Mouse (Mus musculus): Measurements from ENCODE around the gene Acot1.
"Not testable (repeated sequence)": the region's sequence is repeated elsewhere in the genome, so short reads cannot be mapped to it uniquely, and the experiment has no call there.

Gene Acot1

DNA sequence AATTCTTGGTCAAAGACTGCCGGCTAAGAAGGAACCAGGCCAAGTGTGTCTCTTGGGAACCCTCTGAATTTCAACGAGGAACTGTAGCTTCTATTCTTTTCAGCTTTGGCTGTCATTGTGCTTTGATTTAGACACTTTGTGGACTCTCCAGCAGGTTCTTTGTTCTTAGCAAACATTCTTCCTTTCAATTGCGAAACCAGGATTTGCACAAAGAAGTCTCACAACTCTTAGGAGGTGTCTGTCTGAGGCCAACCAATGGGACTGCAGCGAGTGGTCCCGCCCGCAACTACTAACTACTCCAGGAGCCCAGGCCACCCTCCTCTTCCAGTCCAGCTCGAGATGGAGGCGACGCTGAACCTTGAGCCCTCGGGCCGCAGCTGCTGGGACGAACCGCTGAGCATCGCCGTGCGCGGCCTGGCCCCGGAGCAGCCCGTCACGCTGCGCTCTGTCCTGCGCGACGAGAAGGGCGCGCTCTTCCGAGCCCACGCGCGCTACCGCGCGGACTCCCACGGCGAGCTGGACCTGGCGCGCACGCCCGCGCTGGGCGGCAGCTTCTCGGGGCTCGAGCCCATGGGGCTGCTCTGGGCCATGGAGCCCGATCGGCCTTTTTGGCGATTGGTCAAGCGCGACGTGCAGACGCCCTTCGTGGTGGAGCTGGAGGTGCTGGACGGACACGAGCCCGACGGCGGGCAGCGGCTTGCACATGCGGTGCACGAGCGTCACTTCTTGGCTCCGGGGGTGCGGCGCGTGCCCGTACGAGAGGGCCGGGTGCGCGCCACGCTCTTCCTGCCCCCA is at the start of gene Acot1:
Acot1 (plus strand) TSS at position 320 of the 795 bp plus-strand sequence.
- in situ Hi-C loops (cut with MseI, MboI) = not testable (repeated sequence)

DNA sequence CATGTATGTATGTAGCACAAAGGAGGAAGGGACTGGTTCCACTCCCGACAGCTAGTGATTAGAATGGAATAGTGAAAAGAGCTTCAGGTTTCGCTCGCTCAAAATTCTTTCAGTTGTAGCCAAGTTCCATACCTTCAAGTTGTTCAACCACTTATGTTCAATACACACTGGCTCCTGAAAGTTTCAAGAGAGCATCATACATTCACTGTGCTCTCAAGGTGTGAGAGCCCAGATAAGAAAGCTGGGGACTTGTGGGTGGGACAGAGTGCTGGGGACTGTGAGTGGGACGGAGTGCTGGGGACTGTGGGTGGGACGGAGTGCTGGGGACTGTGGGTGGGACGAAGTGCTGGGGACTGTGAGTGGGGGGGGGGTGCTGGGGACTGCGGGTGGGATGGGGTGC is 44.1 kb upstream of the Acot1 start:
- in situ Hi-C loops (cut with MseI, MboI) = no loop called here

DNA sequence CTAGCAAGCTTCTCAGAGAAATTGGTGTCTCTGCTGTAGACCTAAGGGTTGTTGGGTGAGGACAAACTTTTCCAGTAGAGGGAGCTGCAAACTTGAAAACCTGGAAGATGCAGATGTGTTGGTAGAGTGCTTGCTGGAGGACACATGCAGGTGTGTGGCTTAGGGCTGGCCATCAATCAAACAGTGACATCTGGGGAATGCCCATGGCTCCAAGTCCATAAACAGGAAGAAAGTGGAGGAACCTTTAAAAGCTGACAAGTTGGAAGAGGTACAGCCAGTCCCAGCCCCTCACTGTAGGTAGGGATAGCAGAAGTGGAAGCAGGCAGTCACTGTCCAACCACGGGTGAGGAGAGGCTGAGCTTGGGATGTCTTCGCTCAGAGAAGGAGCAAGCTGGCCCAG is 37.2 kb upstream of the Acot1 start:
- in situ Hi-C loops (cut with MseI, MboI) = loop anchor here in 1 of 2 experiments (5.0 kb wide), 1 partner anchor 90 kb away; no protein-coding TSS in a partner anchor

DNA sequence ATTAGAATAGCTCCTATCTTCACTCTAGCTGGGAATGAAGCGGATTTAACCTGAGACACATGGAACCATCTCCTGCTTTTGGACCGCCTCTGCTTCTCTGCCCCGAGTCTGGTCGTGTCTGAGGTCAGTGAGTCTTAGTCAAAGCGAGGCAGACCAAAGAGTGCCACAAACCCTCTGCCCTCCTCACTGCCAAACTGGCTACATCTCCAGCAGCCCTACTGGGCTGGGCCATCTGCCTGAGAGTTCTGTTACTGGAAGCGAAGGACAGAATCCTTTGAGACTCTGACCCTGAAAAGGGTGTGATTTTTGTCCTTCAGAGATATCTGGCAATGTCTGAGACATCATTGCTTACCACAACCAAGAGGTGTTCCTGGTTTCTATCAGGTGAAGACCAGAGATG is 30.4 kb upstream of the Acot1 start:
- in situ Hi-C loops (cut with MseI, MboI) = no loop called here

DNA sequence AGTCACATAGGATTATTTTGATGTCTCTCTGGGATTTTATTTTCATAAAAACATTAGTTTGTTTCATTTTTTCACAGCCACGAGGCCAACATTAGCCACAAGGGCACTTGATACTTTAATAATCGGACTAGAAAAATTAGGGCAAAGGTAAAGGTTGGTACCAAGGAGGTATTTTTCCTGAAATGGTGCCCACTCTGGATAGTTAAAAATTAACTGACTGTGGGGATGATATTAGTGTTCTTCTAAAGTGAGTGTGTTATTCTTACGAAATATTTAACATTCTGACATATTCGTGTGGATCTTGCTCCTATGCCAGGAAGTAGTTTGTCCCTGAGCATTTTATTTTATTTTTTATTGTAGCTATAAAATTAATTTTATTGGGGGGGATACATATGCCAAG is 27.7 kb upstream of the Acot1 start:
- in situ Hi-C loops (cut with MseI, MboI) = no loop called here

DNA sequence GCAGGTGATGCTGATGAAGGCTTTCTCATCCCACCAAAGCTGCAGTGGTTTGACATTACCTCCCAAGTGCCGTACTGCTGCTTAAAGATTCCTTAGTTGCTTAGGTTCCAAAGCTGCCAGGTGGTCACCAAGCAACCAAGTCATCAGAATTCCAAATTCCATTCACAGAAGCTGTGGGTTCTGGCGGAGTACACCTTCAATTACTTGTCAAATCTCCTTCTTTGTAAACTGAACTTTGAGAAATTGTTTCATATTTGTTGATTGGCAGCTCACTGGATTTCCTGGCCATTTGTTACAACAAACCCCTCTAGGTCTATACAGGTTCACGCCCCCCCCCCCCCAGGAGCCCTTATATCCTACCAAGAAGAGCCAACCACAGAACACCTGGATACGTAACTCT is 24.5 kb upstream of the Acot1 start, which contains the start of gene Heatr4:
Heatr4 (minus strand) TSS at position 101 of the 400 bp plus-strand sequence.
- in situ Hi-C loops (cut with MseI, MboI) = no loop called here

DNA sequence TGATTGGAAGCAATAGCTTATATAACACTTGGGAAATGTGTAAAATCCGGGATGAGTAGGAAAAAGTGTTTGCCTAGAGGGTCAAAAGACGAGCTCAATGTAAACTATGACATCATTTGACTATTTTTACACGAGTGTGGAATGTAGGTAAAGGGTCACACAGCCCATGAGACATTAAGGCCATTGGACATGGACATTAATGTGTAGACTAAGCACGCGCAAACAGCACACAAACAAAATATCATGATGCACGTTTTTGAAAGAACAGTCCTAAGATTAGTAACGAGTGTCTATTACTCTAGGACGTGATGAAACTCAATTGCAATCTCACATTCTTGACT is 22.1 kb upstream of the Acot1 start:
- in situ Hi-C loops (cut with MseI, MboI) = no loop called here

DNA sequence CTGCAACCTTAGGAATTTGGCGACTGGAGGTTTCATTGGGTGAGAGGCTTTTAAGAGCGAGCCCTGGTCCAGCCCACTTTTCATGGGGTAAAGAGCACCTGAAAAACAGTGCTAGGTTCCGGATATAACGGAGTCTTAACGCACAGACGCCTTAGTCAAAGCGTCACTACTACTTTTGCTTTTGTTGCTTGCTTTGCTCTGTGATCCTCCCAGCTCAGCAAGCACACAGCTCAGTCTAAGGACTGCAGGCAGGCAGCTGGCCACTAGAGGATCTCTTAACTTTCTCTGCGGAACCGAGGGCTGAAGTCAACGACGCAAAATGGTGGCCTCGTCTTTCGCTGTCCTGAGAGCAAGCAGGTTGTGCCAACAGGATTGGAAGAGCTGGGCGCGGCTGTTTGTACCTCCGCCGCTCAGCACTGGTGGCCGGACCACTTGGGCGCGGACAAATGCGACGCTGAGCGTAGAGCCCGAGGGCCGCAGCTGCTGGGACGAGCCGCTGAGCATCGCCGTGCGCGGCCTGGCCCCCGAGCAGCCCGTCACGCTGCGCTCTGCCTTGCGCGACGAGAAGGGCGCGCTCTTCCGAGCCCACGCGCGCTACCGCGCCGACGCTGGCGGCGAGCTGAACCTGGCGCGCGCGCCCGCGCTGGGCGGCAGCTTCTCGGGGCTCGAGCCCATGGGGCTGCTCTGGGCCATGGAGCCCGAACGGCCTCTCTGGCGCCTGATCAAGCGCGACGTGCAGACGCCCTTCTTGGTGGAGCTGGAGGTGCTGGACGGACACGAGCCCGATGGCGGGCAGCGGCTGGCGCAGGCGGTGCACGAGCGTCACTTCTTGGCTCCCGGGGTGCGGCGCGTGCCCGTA is 21.5 kb upstream of the Acot1 start, which contains the start of gene Acot2:
Acot2 (plus strand) TSS at position 279 of the 859 bp plus-strand sequence.
- in situ Hi-C loops (cut with MseI, MboI) = no loop called here

DNA sequence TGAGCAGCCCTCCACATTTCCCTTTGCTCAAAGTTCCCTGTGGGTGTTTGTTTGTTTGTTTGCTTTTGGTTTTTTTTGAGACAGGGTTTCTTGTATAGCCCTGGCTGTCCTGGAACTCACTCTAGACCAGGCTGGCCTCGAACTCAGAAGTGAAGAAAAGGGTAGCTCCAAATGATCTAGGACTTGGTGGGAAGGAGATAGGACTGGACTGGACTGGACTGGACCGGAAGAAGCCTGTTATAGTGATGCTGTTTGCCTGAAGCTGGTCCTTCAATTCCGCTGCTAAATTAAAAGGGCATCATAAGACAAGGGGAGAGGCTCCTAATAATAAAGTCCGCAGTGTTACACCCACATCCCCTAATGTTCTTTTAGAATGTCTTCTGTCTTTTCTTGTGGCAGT is 20.8 kb upstream of the Acot1 start:
- in situ Hi-C loops (cut with MseI, MboI) = no loop called here

DNA sequence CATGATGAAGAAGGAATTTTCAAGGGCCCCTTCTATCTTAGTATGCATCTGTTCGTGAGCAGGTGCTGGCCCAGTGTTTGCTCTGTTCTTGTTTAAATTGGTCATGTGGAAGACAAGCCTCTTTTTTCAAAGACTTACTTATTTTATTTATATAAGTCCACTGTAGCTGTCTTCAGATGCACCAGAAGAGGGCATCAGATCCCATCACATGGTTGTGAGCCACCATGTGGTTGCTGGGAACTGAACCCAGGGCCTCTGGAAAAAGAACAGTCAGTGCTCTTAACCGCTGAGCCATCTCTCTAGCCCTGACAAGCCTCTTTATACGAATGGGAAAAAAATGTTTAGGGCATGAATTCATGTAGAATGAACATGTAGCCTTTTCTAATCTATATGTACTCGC is 19.9 kb upstream of the Acot1 start:
- in situ Hi-C loops (cut with MseI, MboI) = no loop called here

DNA sequence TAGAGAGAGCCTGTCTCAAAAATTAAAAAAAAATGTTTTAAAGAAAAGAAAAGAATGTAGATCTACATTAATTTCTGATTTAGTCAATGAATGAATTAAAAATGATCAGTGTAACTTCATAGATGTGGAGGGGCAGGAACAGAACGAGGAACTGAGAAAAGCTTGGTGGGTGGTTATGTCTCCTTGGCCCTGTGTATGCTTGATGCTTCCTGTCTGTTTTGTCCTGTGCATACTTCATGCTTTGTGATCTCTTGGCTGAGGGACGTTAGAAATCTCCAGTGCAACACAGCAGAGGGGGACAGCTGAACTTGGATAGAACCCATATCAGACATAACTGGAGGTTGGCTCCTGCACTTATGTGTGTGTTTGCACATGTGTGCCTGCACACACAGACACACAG is 12.1 kb upstream of the Acot1 start:
- in situ Hi-C loops (cut with MseI, MboI) = no loop called here

DNA sequence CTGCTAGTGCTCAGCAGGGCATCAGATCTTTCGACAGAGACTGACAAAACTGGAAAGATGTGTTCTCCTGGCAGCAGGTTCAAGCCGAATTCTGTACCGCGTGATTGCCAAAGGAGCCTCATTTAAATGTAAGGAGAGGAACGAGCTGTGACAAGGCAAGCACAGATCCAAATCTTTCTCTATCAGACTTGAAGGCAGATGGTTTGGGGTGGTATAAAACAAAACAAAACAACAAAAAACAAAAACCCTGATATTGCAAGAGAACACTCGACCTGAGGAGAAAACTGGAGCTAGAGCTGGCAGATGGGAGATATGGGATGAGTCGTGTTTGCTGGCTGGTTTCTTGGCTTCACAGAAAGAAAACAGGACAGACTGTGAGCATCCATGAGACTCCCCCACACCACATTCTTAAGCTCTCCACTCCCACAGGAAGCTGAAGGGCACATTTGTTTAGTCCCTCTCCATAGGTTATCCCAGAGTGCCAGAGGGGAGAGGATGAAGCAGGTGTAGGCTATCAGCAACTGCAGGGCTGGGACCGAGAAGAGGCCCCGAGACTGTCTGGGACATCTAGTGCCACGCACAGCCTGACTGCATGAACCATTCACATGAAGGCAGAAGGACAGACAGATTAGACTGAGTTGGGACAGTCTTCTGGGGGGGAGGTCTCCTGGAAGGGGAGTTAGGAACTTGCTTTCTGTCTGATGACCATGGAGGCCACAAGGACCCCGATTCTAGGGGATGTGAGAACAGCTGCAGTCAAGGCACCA is 10.8 kb upstream of the Acot1 start:
- in situ Hi-C loops (cut with MseI, MboI) = no loop called here

DNA sequence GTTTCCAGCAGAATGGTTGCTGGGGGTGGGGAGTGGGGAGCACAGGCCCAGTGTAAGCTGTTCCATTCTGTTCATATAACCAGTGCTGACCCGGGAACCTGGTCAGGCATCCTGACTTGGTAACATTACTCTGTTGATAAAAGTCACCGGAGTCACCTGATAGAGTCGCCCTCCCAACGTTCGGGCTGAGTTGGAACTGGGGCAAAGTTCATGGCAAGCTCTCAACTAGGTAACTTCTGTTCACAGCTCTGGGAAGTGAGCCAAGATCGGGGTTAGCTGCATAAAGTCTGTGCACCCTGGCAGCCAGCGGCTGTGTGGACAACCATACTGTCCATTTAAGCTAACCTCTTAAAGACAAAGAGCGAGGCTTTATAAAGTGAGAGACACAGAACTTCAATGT is 10.1 kb upstream of the Acot1 start:
- in situ Hi-C loops (cut with MseI, MboI) = not testable (repeated sequence)

DNA sequence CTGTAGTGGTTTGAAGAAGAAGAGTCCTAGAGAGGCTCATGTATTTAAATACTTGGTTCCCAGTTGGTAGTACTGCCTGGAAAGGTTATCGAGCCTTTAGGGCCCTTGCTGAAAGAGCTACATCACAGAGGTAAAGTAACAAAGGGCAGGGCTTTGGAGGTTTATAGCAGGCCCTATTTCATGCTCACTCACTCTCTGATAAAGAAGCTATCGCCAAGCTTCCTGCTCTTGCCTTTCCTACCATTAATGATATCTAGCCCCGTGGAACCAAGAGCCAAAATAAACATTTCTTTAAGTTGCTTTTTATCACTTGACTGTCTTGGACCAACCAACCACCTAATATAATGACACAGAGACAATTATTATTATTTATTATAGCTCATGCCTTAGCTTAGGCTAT is 8.9 kb upstream of the Acot1 start:
- in situ Hi-C loops (cut with MseI, MboI) = no loop called here

DNA sequence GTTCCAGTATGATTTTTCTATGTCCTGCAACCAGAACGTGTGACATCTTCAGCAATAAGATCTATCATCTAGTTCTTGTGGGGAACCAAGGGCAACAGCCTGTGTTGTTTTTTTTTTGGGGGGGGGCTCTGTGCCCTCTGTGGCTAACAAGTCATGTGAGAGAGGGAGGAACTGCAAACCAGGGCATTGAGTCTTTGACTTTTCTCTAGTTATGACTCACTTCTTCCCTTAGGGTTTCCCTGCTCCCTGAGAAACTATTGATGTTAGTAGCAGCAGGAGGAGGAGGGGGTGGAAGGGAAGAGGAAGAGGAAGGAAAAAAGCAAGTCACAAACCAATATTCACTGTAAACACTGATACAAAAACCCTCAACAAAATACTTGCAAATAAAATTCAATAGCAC is 5.4 kb upstream of the Acot1 start:
- in situ Hi-C loops (cut with MseI, MboI) = no loop called here

DNA sequence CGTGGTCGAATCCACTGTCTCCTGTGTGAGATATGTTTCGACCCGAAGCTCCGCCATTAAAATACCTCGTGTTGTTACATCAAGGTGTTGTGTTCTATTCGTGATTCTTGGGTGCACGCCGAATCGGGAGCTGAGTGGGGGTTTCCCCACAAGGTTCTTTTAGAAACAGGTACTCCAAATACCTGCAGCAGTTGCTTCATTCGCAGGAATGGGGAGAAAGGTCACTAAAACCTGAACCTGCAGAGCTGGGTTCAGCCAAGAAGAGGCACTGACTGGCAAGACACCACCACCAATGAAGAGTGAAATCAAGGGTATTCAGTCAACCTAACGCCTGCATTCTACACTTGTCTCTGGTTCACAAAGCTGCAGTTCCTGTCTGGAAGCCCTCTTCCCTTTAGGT is 1.0 kb upstream of the Acot1 start:
- in situ Hi-C loops (cut with MseI, MboI) = no loop called here

DNA sequence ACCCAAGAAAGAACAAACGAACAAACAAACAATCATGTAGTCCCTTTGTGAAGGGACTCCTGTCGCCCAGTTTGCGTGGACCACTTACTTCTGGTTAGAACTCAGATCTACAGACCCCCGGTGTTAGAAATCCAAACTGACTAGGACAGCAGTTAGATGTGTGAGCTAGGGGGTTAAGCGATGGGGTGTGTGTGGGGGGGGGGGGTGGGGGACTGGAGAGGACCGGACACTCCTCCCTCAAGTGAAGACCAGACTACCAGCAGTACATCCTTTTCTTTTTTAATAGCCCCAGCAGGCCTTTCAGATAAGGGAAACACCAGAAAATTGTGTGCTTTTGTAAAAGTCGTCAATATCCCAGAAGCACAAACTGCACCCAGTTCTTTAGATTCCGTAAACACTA is 561 bp upstream of the Acot1 start:
- in situ Hi-C loops (cut with MseI, MboI) = no loop called here

DNA sequence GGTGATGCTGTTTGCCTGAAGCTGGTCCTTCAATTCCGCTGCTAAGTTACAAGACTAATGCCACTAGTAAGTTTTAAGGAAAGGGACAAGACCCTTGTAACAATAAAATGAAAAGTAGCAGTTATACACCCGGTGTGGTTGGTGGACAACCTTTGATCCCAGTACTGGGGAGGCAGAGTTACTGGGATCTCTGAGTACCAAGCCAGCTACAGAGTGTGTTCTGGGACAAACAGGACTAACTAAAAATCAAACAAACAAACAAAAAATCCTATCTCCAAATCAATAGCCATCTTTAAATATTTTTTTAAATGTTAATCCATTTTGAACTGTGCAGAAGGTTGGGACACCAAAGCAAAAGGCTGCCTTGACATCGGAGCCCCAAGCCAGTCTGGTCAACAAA is 911 bp downstream of the Acot1 start:
- in situ Hi-C loops (cut with MseI, MboI) = no loop called here

DNA sequence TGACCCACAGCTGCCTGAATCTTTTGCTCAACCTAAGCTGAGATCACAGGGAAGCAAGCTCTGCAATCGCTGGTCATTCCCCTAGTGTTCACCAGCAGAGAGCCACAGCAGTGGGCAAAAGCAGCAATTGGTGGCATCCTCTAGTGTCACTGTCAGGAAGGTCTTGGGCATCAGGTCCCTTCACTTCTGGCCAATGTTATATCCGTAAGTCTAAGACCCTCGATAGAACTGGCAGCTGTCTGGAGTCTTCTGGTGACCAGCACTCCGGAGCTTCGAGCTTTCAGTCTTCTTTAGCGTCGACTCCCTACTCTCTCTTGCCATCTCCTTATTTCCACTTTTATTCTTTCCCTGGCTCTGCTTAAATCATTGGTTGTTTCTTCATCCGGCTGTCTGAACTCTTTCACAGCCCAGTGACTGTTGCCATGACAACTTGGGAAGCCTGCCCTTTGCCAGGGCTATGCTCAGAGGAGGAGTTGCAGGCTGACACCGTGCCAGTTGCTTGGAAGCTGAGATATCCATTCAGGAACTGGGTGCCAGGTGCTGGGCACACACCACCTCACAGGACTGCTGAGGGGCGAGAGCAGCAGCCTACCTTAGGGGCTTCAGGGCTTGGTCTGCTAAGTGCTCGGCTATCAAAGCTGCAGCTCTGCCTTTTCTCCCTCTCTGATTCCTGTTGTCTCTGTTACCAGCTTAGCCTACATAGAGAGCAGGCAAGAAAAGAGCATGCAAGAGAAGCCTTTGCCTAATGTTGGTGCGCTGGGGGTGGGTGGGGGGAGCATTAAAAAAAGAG is 2.2 kb downstream of the Acot1 start:
- in situ Hi-C loops (cut with MseI, MboI) = no loop called here

DNA sequence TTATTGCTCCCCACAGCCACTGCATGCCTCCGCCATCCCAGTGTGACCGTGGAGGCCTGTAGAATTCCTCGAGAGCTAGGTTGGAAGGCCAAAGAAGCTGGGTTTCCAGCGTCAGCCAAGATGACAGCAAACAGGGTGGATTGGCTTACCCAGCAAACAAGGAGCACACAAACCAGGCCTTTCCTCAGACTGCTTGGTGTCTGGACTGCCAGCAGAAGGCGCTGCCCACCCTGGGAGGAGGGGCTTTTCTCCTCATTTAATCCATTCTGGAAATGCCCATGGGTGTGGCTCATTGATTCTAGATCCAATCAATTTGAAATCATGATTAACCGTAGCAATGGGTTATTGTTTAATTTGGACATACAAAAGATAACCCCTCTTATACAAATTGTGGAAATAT is 3.8 kb downstream of the Acot1 start:
- in situ Hi-C loops (cut with MseI, MboI) = no loop called here

DNA sequence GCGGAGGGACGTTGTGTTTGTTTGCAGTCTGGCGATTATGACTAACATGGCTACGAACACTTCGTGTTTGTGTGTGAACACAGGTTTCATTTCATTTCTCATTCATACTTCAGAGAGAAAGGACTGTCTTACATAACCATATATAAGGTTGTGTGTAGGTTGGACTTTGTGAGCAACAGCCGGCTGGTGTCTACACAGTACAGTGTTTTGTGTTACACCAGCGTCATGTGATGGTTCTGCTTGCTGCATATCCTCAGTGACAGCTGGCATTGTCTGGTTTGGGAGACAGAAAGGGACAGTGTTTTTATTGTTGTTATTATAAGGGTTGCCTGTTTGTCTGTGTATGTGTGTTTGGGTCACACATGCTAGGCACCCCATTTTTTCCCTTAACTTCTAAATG is 4.4 kb downstream of the Acot1 start:
- in situ Hi-C loops (cut with MseI, MboI) = no loop called here

Data from mouse trophoblast stem cell (cell line).